Mouse (Mus musculus) splenic B cell, adult 2 months (primary cell): Measurements from ENCODE around the gene Olfr1259.
"Not testable (repeated sequence)": the region's sequence is repeated elsewhere in the genome, so short reads cannot be mapped to it uniquely, and the experiment has no call there.

ENCODE experiments used
- DNase-seq: peaks from one replicate; pipeline ENCODE4 v3.0.0-alpha.2; 2011; ENCODE audit warnings: low read depth, low spot score
- H3K27me3 ChIP-seq: 2 replicates; pipeline ENCODE4 v1.6.1; 2012; ENCODE audit warnings: mild to moderate bottlenecking, low read length, moderate library complexity, mixed read lengths; ENCODE audit not compliant: control insufficient read depth, poor library complexity, insufficient read depth, severe bottlenecking
- H3K36me3 ChIP-seq: 2 replicates; pipeline ENCODE4 v1.6.1; 2012; ENCODE audit warnings: mild to moderate bottlenecking, low read length, moderate library complexity, mixed read lengths; ENCODE audit not compliant: control insufficient read depth, poor library complexity, insufficient read depth, severe bottlenecking

The Olfr1259 gene

GRCm38 (mm10) chr2:89948564-89948963, at the start of gene Olfr1259:
Gene Olfr1259 (minus strand): TSS chr2:89948664.
- Histone ChIP-seq H3K36me3 (no peaks in the 10 kb centered on the region), H3K27me3 (no peaks in the 10 kb centered on the region)
- no peak for DNase-seq

- H3K36me3 ChIP-seq = no peaks in the 10 kb centered on the region
- no peak for DNase-seq
- no peaks in the 10 kb centered on the region for H3K27me3 ChIP-seq
Measured at GRCm38 (mm10) chr2:89990921-89991320, 42.5 kb upstream of the Olfr1259 start, which contains the start of gene Olfr1261. Gene Olfr1261 (plus strand): TSS chr2:89991221.

- DNase-seq = no peak
- Histone ChIP-seq H3K36me3 (no peaks in the 10 kb centered on the region), H3K27me3 (no peaks in the 10 kb centered on the region)
Measured at GRCm38 (mm10) chr2:89977709-89978108, 29.2 kb upstream of the Olfr1259 start.

GRCm38 (mm10) chr2:89974184-89974583, 25.7 kb upstream of the Olfr1259 start, which contains the start of gene Olfr1260:
Gene Olfr1260 (plus strand): TSS chr2:89974340.
- H3K27me3 ChIP-seq = no peaks in the 10 kb centered on the region
- no peaks in the 10 kb centered on the region for H3K36me3 ChIP-seq
- no peak for DNase-seq

- no peak for DNase-seq
- Histone ChIP-seq H3K27me3 (no peaks in the 10 kb centered on the region), H3K36me3 (no peaks in the 10 kb centered on the region)
Measured at GRCm38 (mm10) chr2:89927009-89927408, 21.5 kb downstream of the Olfr1259 start, which contains the start of gene Olfr1258. Gene Olfr1258 (plus strand): TSS chr2:89927309.

- H3K27me3 ChIP-seq, H3K36me3 ChIP-seq, DNase-seq: not testable (repeated sequence)
Measured at GRCm38 (mm10) chr2:89912616-89913015, 35.8 kb downstream of the Olfr1259 start.
